34 mouse cellular contexts compared by ENCODE assay signal in the genomic region with DNA sequence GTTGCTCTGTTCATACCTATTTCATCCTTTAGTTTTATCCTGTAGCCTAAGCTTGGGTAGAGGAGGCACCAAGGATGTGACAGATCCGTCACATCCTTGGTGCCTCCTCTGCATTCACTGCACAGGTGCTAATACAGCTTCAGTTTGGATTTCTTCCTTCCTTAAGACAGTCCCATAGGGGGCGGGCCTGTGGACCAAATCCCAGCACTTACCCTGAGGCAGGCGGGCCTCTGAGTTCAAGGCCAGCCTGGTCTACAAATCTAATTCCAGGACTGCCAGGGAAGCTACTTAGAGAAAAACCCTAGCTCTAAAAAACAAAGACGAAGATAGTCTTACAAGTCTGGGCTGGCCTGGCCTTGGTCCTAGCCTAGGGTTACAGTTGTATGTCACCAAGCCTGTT. TPM values are rescaled to one million over a fixed set of nuclear protein-coding genes. Genes with fewer than 3 reads are reported as not detected.
"Had no signal": no experiment of that assay in that cellular context is flagged by ENCODE, and none has a peak within 500 bp of the region (broad histone marks: within the 10 kb centered on the region; RNA-seq: fewer than 3 reads in every experiment).

No protein-coding gene starts in this region.

- H3K4me1 ChIP-seq: heart, embryonic 13.5 days; heart, embryonic 15.5 days; hindbrain, embryonic 13.5 days; hindbrain, embryonic 15.5 days; kidney, embryonic 15.5 days; limb, embryonic 10.5 days; limb, embryonic 12.5 days; liver, embryonic 13.5 days; liver, embryonic 15.5 days had no signal

- H3K36me3 ChIP-seq: heart, embryonic 13.5 days; heart, embryonic 15.5 days; hindbrain, embryonic 13.5 days; hindbrain, embryonic 15.5 days; kidney, embryonic 15.5 days; limb, embryonic 10.5 days; limb, embryonic 12.5 days; liver, embryonic 13.5 days; liver, embryonic 15.5 days had no signal

- H3K4me3 ChIP-seq: heart, adult 2 months; heart, embryonic 13.5 days; heart, embryonic 15.5 days; hindbrain, embryonic 13.5 days; hindbrain, embryonic 15.5 days; kidney, embryonic 15.5 days; limb, embryonic 10.5 days; limb, embryonic 12.5 days; liver, embryonic 13.5 days; liver, embryonic 15.5 days had no signal

- H3K9me3 ChIP-seq: heart, embryonic 13.5 days; heart, embryonic 15.5 days; hindbrain, embryonic 13.5 days; hindbrain, embryonic 15.5 days; kidney, embryonic 15.5 days; limb, embryonic 10.5 days; limb, embryonic 12.5 days; liver, embryonic 13.5 days; liver, embryonic 15.5 days had no signal

- H3K27me3 ChIP-seq: heart, embryonic 13.5 days; heart, embryonic 15.5 days; hindbrain, embryonic 13.5 days; hindbrain, embryonic 15.5 days; kidney, embryonic 15.5 days; limb, embryonic 12.5 days; liver, embryonic 13.5 days; liver, embryonic 15.5 days had no signal

- DNase-seq: gastrocnemius, postnatal 14 days; gastrocnemius, postnatal 36 days; heart, adult 11 months; heart, adult 2 months; heart, postnatal 14 days; heart, postnatal 36 days; kidney, adult 11 months; kidney, adult 2 months; kidney, adult 9 months; kidney, postnatal 14 days; kidney, postnatal 36 days; layer of hippocampus, adult 9-11 months; layer of hippocampus, postnatal 36 days; liver; liver, embryonic 13.5 days; liver, postnatal 0 days had no signal

- ATAC-seq: hindbrain, postnatal 0 days; intestine, embryonic 16.5 days; liver, postnatal 0 days had no signal

RNA-seq across cellular contexts. Expression of a gene that starts 2.0 kb away (rescaled TPM):
- polyA plus RNA-seq: gonadal fat pad, adult 2 months; heart, adult 2 months; heart, embryonic 11.5 days; heart, embryonic 13.5 days; heart, embryonic 15.5 days; heart, postnatal 0 days; hindbrain, embryonic 11.5 days; hindbrain, embryonic 13.5 days; hindbrain, embryonic 15.5 days; hindbrain, postnatal 0 days; intestine, embryonic 14.5 days; intestine, embryonic 16.5 days; kidney, adult 2 months; kidney, embryonic 15.5 days; kidney, postnatal 0 days; large intestine, adult 2 months; limb, embryonic 10.5 days; limb, embryonic 12.5 days; limb, embryonic 14.5 days; liver, embryonic 15.5 days; liver, postnatal 0 days had no signal

RNA-seq across cellular contexts. Expression of a gene that starts 18.2 kb away (rescaled TPM):
- polyA plus RNA-seq: gonadal fat pad, adult 2 months; heart, adult 2 months; heart, embryonic 11.5 days; heart, embryonic 13.5 days; heart, embryonic 15.5 days; heart, postnatal 0 days; hindbrain, embryonic 11.5 days; hindbrain, postnatal 0 days; kidney, adult 2 months; kidney, embryonic 15.5 days; kidney, postnatal 0 days; large intestine, adult 2 months; limb, embryonic 10.5 days; limb, embryonic 12.5 days; liver, embryonic 13.5 days; liver, embryonic 15.5 days; liver, postnatal 0 days had no signal
